Mouse (Mus musculus) forebrain, embryonic 11.5 days (tissue): ENCODE results near the gene Sdsl. TPM values are rescaled to one million over a fixed set of nuclear protein-coding genes. Genes with fewer than 3 reads are reported as not detected.

Experiments used
- ATAC-seq: fragments of 200-750 bp; cut with Nextera tagmentation; replicated peaks from 2 replicates; pipeline ENCODE4 v1.8.0; 2017; ENCODE audit warnings: moderate TSS enrichment; ENCODE audit not compliant: low FRiP score
- DNase-seq: peaks from one replicate; pipeline ENCODE4 v3.0.0-alpha.2; 2017; ENCODE audit warnings: low spot score
- H3K27ac ChIP-seq: fragments of 300-500 bp; sonication (generic); 2 replicates; pipeline ENCODE4 v1.5.1; 2014; ENCODE audit warnings: low read depth, low read length
- H3K27me3 ChIP-seq: fragments of 300-500 bp; sonication (generic); 2 replicates; pipeline ENCODE4 v1.6.1; 2014; ENCODE audit warnings: mild to moderate bottlenecking, low read length, mixed read lengths; ENCODE audit not compliant: control insufficient read depth, insufficient read depth
- H3K36me3 ChIP-seq: fragments of 300-500 bp; sonication (generic); 2 replicates; pipeline ENCODE4 v1.6.1; 2014; ENCODE audit warnings: mild to moderate bottlenecking, low read length, moderate library complexity, mixed read lengths; ENCODE audit not compliant: control insufficient read depth, insufficient read depth
- H3K4me1 ChIP-seq: fragments of 300-500 bp; sonication (generic); replicated peaks from 2 replicates; pipeline ENCODE4 v1.6.1; 2014; ENCODE audit warnings: low read length, mixed read lengths; ENCODE audit not compliant: control insufficient read depth, insufficient read depth
- H3K4me2 ChIP-seq: fragments of 300-500 bp; sonication (generic); 2 replicates; pipeline ENCODE4 v1.6.1; 2014; ENCODE audit warnings: low read depth, mild to moderate bottlenecking, low read length, moderate library complexity, mixed read lengths; ENCODE audit not compliant: severe bottlenecking
- H3K4me3 ChIP-seq: fragments of 300-500 bp; sonication (generic); 2 replicates; pipeline ENCODE4 v1.5.1; 2014; ENCODE audit warnings: low read depth, low read length
- H3K9ac ChIP-seq: fragments of 300-500 bp; sonication (generic); 2 replicates; pipeline ENCODE4 v1.6.1; 2014; ENCODE audit warnings: low read length
- H3K9me3 ChIP-seq: fragments of 300-500 bp; sonication (generic); 2 replicates; pipeline ENCODE4 v1.6.1; 2016; ENCODE audit warnings: low read length, mixed read lengths; ENCODE audit not compliant: control insufficient read depth
- WGBS: fragments of 180-500 bp; shearing (Covaris S2); extraction: QIAGEN DNeasy Blood & Tissue Kit; methylation state at CpG from one replicate; pipeline ENCODE4 v1.1.7; 2014; 5-methylcytosine and 5-hydroxymethylcytosine counted together
- polyA plus RNA-seq: library from polyadenylated mRNA; unstranded; fragments of >200 nt; fragmentation: Nextera tagmentation; extraction: Ambion mirVana; gene quantifications from 2 replicates; pipeline ENCODE4 v1.2.1, GENCODE M21; 2014

Sdsl gene
- polyA plus RNA-seq, 1 experiment from 2014 or later: 4.5 TPM

- Histone ChIP-seq H3K9ac (no peak overlapping the region), H3K4me3 (peak overlapping the region; percentile 10; the same call in 1 of the 2 replicates), H3K4me1 (peaks cover 9% of the 10 kb centered on the region; the same call in 1 of the 2 replicates), H3K4me2 (peak overlapping the region; percentile 35), H3K27ac (no peak overlapping the region; the same call in 1 of the 2 replicates), H3K36me3 (no peaks in the 10 kb centered on the region), H3K9me3 (no peaks in the 10 kb centered on the region), H3K27me3 (peaks cover 66% of the 10 kb centered on the region)
- ATAC-seq: no peak
- WGBS: under 1% methylated on average over 10 of the region's 20 CpGs
- DNase-seq: peak; percentile 63
Observed at GRCm38 (mm10) chr5:120425711-120426110, 46.9 kb downstream of the Sdsl start.

DNA sequence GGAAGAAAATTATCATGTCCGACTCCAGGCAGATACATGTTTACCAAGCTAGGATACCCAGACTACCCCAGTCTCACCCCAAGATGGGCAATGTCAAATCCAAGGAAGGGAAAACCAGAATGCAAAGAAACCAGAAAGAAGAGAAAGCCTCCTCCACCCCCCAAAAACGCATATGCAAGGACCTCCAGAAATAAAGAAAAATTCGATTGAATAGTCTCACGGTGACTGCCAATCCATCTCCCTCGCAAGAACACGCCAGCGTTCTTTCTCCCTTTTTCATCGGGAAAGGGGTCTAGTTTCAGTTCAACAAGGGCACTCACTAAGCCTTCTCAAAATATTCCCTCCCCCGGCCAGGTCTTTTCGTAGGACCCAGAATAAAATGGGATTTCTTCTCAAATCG is 48.0 kb downstream of the Sdsl start:
- Histone ChIP-seq H3K4me1 (peaks cover 9% of the 10 kb centered on the region; the same call in 1 of the 2 replicates), H3K9me3 (no peaks in the 10 kb centered on the region), H3K9ac (peak overlapping the region; percentile 41), H3K36me3 (no peaks in the 10 kb centered on the region), H3K27me3 (peaks cover 58% of the 10 kb centered on the region), H3K4me3 (peak overlapping the region; percentile 0; the same call in 1 of the 2 replicates), H3K4me2 (peak overlapping the region; percentile 40; the same call in 1 of the 2 replicates), H3K27ac (no peak overlapping the region)
- DNase-seq (no peak), ATAC-seq (no peak)
- under 1% methylated on average over 11 of the region's 11 CpGs for WGBS

GRCm38 (mm10) chr5:120424039-120424438 is 48.6 kb downstream of the Sdsl start:
- WGBS: 2% methylated on average over 19 of the region's 19 CpGs
- Histone ChIP-seq H3K4me3 (no peak overlapping the region; the same call in 1 of the 2 replicates), H3K36me3 (no peaks in the 10 kb centered on the region), H3K9me3 (no peaks in the 10 kb centered on the region), H3K4me1 (peaks cover 9% of the 10 kb centered on the region; the same call in 1 of the 2 replicates), H3K9ac (peak overlapping the region; percentile 41), H3K4me2 (peak overlapping the region; percentile 40; the same call in 1 of the 2 replicates), H3K27ac (no peak overlapping the region), H3K27me3 (peaks cover 53% of the 10 kb centered on the region)
- peak; percentile 94 for DNase-seq
- ATAC-seq: peak; percentile 72

DNA sequence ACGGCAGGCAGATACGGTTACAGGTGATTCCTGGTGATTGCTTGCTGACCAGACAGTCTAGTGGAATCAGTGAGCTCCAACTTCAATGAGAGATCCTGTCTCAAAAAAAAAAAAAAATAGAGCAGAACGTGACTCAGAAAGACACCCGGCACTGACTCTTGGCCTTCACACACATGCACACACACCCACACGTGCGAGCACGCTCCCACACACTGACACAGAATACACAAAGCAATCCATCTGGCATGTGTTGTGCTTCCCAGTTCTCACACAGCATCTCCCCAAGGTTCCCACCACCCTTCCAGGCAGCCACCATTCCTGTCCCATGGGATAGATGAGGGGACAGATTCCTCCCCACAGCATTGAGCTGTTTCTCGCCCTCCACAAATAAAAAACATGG is 52.5 kb downstream of the Sdsl start:
- DNase-seq: no peak
- ATAC-seq: no peak
- no peak overlapping the region for H3K9ac ChIP-seq
- no peaks in the 10 kb centered on the region for H3K36me3 ChIP-seq
- H3K4me1 ChIP-seq: no peaks in the 10 kb centered on the region
- H3K27ac ChIP-seq: no peak overlapping the region
- no peak overlapping the region for H3K4me2 ChIP-seq
- H3K4me3 ChIP-seq: no peak overlapping the region
- WGBS: 91% methylated on average over 8 of the region's 8 CpGs
- peaks cover 18% of the 10 kb centered on the region for H3K27me3 ChIP-seq
- H3K9me3 ChIP-seq: no peaks in the 10 kb centered on the region

DNA sequence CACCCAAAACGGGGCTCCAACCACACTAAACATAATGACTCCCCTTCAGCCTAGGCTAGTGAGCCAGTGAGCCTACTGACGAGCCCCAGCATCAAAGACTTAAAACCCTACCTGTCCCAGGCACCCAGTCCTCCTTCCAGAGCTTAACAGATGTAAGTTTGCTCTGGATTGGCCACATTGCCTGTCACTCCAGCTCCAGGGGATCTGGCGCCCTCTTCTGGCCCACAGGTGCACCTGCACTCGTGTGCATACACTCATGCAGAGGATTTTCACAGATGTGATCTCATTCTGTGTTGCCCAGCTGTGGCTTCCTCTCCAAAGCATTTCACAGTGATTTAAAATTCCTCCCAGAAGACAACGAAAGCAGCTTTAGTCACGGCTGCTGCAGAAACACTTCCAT is 59.2 kb downstream of the Sdsl start:
- Histone ChIP-seq H3K9me3 (no peaks in the 10 kb centered on the region), H3K4me1 (peaks cover 9% of the 10 kb centered on the region; the same call in 1 of the 2 replicates), H3K27ac (no peak overlapping the region), H3K36me3 (no peaks in the 10 kb centered on the region), H3K4me2 (no peak overlapping the region), H3K9ac (no peak overlapping the region), H3K27me3 (peaks cover 4% of the 10 kb centered on the region; the same call in 1 of the 2 replicates), H3K4me3 (no peak overlapping the region)
- WGBS: 85% methylated on average over 6 of the region's 6 CpGs
- ATAC-seq (no peak), DNase-seq (no peak)

DNA sequence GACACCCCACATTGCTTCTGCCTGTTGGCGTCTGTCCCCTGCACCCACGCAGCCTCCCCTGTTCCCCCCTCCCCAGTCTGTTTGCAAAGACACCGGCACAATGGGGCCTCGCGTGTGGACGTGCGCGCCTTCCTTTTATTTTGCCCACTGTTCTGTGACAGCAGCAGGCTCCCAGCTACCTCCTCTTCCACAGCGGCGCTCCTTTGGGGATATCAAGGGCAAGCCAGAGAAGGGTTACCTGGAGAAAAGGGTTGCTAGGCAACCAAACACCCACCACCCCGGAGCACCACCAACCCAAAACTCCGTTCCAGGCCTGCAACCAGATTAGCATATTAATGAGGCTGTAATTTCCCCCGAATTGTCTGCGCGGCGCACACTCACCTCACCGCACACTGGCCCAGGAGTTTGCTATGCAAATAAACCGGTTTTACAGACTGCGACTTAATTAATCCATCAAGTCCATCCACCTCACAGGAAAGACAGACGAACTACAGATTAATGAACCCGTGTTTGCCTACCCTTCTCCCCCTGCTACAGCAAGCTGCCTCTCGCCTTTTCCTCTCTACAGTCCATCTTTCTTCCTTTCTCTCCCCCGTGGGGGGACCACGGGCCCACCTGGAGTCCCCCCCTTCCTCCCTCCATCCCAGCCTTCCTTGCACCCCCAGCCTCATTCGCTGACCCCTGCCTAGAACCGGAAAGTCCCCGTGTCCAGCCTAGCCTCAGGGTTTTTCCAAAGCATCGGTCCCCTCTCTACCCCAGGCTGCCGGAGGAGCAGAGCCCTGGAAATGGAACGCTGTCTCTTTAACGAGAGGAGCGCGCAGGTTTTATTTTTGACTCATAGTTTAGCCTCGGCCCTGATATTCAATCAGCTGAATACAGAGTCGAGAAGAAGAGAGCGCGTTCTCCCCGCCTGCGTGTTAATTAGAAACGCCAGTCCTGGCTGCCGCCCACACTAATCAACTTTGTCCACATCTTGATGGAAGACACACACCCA is 62.9 kb downstream of the Sdsl start:
- 2% methylated on average over 41 of the region's 41 CpGs for WGBS
- ATAC-seq: peak; percentile 87
- H3K4me1 ChIP-seq: peaks cover 9% of the 10 kb centered on the region; the same call in 1 of the 2 replicates
- peak overlapping the region; percentile 61 for H3K4me2 ChIP-seq
- peak; percentile 79 for DNase-seq
- no peaks in the 10 kb centered on the region for H3K36me3 ChIP-seq
- H3K27ac ChIP-seq: peak overlapping the region; percentile 79
- H3K9ac ChIP-seq: peak overlapping the region; percentile 46
- peak overlapping the region; percentile 19 for H3K4me3 ChIP-seq
- H3K9me3 ChIP-seq: no peaks in the 10 kb centered on the region
- H3K27me3 ChIP-seq: peaks cover 4% of the 10 kb centered on the region; the same call in 1 of the 2 replicates

GRCm38 (mm10) chr5:120408933-120409332 is 63.7 kb downstream of the Sdsl start:
- 78% methylated on average over 14 of the region's 14 CpGs for WGBS
- H3K36me3 ChIP-seq: no peaks in the 10 kb centered on the region
- H3K27ac ChIP-seq: no peak overlapping the region
- H3K4me1 ChIP-seq: peaks cover 9% of the 10 kb centered on the region; the same call in 1 of the 2 replicates
- H3K9ac ChIP-seq: no peak overlapping the region
- ATAC-seq (peak; percentile 53), DNase-seq (no peak)
- H3K9me3 ChIP-seq: no peaks in the 10 kb centered on the region
- peaks cover 4% of the 10 kb centered on the region; the same call in 1 of the 2 replicates for H3K27me3 ChIP-seq
- peak overlapping the region; percentile 19; the same call in 1 of the 2 replicates for H3K4me3 ChIP-seq
- peak overlapping the region; percentile 61; the same call in 1 of the 2 replicates for H3K4me2 ChIP-seq
